Mouse (Mus musculus) cerebellum, adult 2 months (tissue): Measurements from ENCODE around the gene Cbx6.

Source experiments
- CTCF ChIP-seq: fragments of 200-500 bp; IDR thresholded peaks from 2 replicates; pipeline ENCODE4 v1.5.1; 2011; ENCODE audit warnings: low read depth, mild to moderate bottlenecking, control low read depth, low read length, moderate library complexity, borderline replicate concordance; ENCODE audit not compliant: insufficient read depth
- POLR2A ChIP-seq: fragments of 200-500 bp; IDR thresholded peaks from 2 replicates; pipeline ENCODE4 v1.6.1; 2011; ENCODE audit warnings: low read length, control low read depth, borderline replicate concordance; ENCODE audit not compliant: insufficient read depth

GRCm38 (mm10) chr15:79813666-79814258 lies 20.7 kb downstream of the Cbx6 start:
- TF ChIP-seq POLR2A (no peak), CTCF (no peak)
